Mouse (Mus musculus) stomach, postnatal 0 days (tissue): ENCODE data around the gene Prkca. TPM values are rescaled to one million over a fixed set of nuclear protein-coding genes. Genes with fewer than 3 reads are reported as not detected.

ENCODE experiments used
- ATAC-seq: fragments of 200-750 bp; cut with Nextera tagmentation; 2 replicates; pipeline ENCODE4 v1.8.0; 2017; ENCODE audit not compliant: low FRiP score, low TSS enrichment
- DNase-seq: peaks from one replicate; pipeline ENCODE4 v3.0.0-alpha.2; 2016; ENCODE audit warnings: low spot score
- H3K27ac ChIP-seq: fragments of 300-500 bp; sonication (generic); replicated peaks from 2 replicates; pipeline ENCODE4 v1.5.1; 2014; ENCODE audit warnings: mild to moderate bottlenecking, control low read depth
- H3K27me3 ChIP-seq: fragments of 300-500 bp; sonication (generic); 2 replicates; pipeline ENCODE4 v1.6.1; 2014; ENCODE audit warnings: low read length; ENCODE audit not compliant: control insufficient read depth, insufficient read depth
- H3K36me3 ChIP-seq: fragments of 300-500 bp; sonication (generic); 2 replicates; pipeline ENCODE4 v1.6.1; 2014; ENCODE audit warnings: low read length, mixed read lengths; ENCODE audit not compliant: control insufficient read depth, insufficient read depth
- H3K4me1 ChIP-seq: fragments of 300-500 bp; sonication (generic); replicated peaks from 2 replicates; pipeline ENCODE4 v1.6.1; 2014; ENCODE audit warnings: antibody characterized with exemption; ENCODE audit not compliant: control insufficient read depth, insufficient read depth
- H3K4me2 ChIP-seq: fragments of 300-500 bp; sonication (generic); replicated peaks from 2 replicates; pipeline ENCODE4 v1.6.1; 2014; ENCODE audit warnings: low read depth, mild to moderate bottlenecking, control low read depth, moderate library complexity
- H3K4me3 ChIP-seq: fragments of 300-500 bp; sonication (generic); 2 replicates; pipeline ENCODE4 v1.5.1; 2014; ENCODE audit warnings: low read depth, low read length, control low read depth
- H3K9ac ChIP-seq: fragments of 300-500 bp; sonication (generic); 2 replicates; pipeline ENCODE4 v1.6.1; 2014; ENCODE audit warnings: mild to moderate bottlenecking, low read length, control low read depth, mixed read lengths
- H3K9me3 ChIP-seq: fragments of 300-500 bp; sonication (generic); 2 replicates; pipeline ENCODE4 v1.6.1; 2016; ENCODE audit warnings: low read length; ENCODE audit not compliant: control insufficient read depth
- CTCF ChIP-seq: IDR thresholded peaks from 2 replicates; pipeline ENCODE4 v1.5.1; 2016; ENCODE audit warnings: antibody characterized with exemption, low read depth, mild to moderate bottlenecking, moderate library complexity
- EP300 ChIP-seq: optimal IDR thresholded peaks from 2 replicates; pipeline ENCODE3; 2016; ENCODE audit warnings: antibody characterized with exemption
- WGBS: fragments of 180-500 bp; shearing (Covaris S2); extraction: QIAGEN DNeasy Blood & Tissue Kit; methylation state at CpG from one replicate; pipeline ENCODE4 v1.1.7; 2014; 5-methylcytosine and 5-hydroxymethylcytosine counted together
- polyA plus RNA-seq: library from polyadenylated mRNA; unstranded; fragments of >200 nt; fragmentation: Nextera tagmentation; extraction: Ambion mirVana; gene quantifications from 2 replicates; pipeline ENCODE4 v1.2.1, GENCODE M21; 2015

Gene Prkca
- polyA plus RNA-seq, 1 experiment from 2014 or later: 3.7 TPM

DNA sequence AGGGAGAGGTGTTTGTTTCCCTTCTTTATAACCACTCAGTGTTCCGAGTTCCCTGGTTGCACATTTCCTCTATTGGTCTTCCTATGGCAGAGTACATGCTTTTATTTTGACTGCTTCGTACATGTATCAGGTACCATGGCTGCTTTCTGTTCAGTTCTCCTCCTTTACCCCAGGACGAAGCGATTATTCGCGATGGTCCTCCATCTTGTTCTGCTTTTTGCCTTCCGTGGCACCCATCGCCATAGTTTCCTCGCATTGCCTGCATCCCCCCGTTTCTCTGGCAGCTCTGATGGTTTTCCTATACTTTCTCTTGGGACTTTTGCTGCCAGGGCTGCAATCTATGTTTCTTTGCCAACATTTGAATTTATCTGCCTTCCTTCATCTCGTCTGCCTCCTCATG, 314.4 kb downstream of the Prkca start:
- DNase-seq: no peak
- H3K4me3 ChIP-seq: no peak overlapping the region
- ATAC-seq: no peak
- no peaks in the 10 kb centered on the region for H3K9me3 ChIP-seq
- no peaks in the 10 kb centered on the region for H3K27me3 ChIP-seq
- H3K9ac ChIP-seq: no peak overlapping the region
- no peak overlapping the region for H3K4me2 ChIP-seq
- WGBS: 92% methylated on average over 11 of the region's 11 CpGs
- H3K4me1 ChIP-seq: no peaks in the 10 kb centered on the region
- TF ChIP-seq CTCF (no peak), EP300 (no peak)
- no peaks in the 10 kb centered on the region for H3K36me3 ChIP-seq
- no peak overlapping the region for H3K27ac ChIP-seq

- no peak for TF ChIP-seq CTCF
- TF ChIP-seq EP300: no peak
- H3K4me2 ChIP-seq: no peak overlapping the region
- WGBS: 55% methylated on average over 12 of the region's 12 CpGs
- no peaks in the 10 kb centered on the region for H3K36me3 ChIP-seq
- H3K9me3 ChIP-seq: no peaks in the 10 kb centered on the region
- no peak overlapping the region for H3K4me3 ChIP-seq
- DNase-seq (no peak), ATAC-seq (no peak)
- no peak overlapping the region for H3K9ac ChIP-seq
- no peaks in the 10 kb centered on the region for H3K27me3 ChIP-seq
- no peaks in the 10 kb centered on the region for H3K4me1 ChIP-seq
- H3K27ac ChIP-seq: no peak overlapping the region
Observed at GRCm38 (mm10) chr11:108028398-108028797, 315.3 kb downstream of the Prkca start.

DNA sequence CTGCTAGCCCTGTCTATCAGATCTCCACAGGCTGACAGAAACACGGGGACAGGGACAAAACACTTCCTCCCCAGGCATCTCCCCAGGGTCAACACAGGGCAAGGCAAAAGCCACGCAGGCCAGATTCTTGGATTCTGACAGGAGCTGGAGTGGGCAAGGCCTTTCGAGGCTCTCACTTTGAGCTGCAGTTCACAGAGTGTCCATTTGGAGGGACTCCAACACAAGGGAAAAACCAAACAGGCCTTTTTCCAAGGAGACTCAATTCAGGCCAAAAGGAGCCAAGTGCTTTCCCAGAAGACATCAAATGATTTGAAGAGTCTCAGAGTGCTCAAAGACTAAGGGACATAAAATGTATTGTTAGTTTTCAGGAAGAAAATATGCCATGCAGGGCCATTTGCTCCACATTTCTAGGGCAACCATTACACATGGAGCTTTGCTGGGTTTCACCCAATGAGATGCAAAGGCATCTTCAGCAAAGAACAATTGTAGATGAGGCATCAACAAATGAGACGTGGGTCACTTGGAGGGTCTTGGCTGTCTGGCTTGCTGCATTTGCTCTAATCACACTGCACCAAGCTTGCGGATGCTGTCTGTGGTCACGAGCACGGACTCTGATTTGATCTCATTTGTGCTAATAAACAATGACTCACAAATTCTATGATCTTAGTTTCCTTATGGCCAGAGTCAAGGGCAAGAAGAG, 317.9 kb downstream of the Prkca start:
- no peak overlapping the region for H3K4me3 ChIP-seq
- no peak overlapping the region for H3K27ac ChIP-seq
- no peaks in the 10 kb centered on the region for H3K36me3 ChIP-seq
- DNase-seq (peak; percentile 44), ATAC-seq (peak; percentile 30; the same call in 1 of the 2 replicates)
- H3K9me3 ChIP-seq: no peaks in the 10 kb centered on the region
- TF ChIP-seq CTCF: peak; percentile 83
- TF ChIP-seq EP300: no peak
- no peak overlapping the region for H3K4me2 ChIP-seq
- H3K4me1 ChIP-seq: no peaks in the 10 kb centered on the region
- 45% methylated on average over 7 of the region's 7 CpGs for WGBS
- no peaks in the 10 kb centered on the region for H3K27me3 ChIP-seq
- no peak overlapping the region for H3K9ac ChIP-seq

- no peaks in the 10 kb centered on the region for H3K27me3 ChIP-seq
- TF ChIP-seq EP300 (no peak), CTCF (no peak)
- ATAC-seq (peak; percentile 19), DNase-seq (peak; percentile 28)
- 31% methylated on average over 14 of the region's 14 CpGs for WGBS
- no peak overlapping the region for H3K4me3 ChIP-seq
- H3K9ac ChIP-seq: no peak overlapping the region
- no peak overlapping the region for H3K27ac ChIP-seq
- no peaks in the 10 kb centered on the region for H3K4me1 ChIP-seq
- H3K9me3 ChIP-seq: no peaks in the 10 kb centered on the region
- H3K36me3 ChIP-seq: no peaks in the 10 kb centered on the region
- no peak overlapping the region for H3K4me2 ChIP-seq
Observed at GRCm38 (mm10) chr11:108023188-108023587, 320.5 kb downstream of the Prkca start.

- DNase-seq: no peak
- Histone ChIP-seq H3K27ac (no peak overlapping the region), H3K9me3 (no peaks in the 10 kb centered on the region), H3K4me3 (no peak overlapping the region), H3K9ac (no peak overlapping the region), H3K27me3 (no peaks in the 10 kb centered on the region), H3K4me1 (no peaks in the 10 kb centered on the region), H3K36me3 (no peaks in the 10 kb centered on the region), H3K4me2 (no peak overlapping the region)
- TF ChIP-seq CTCF (no peak), EP300 (no peak)
- no peak for ATAC-seq
- whole genome bisulfite sequencing: 65% methylated on average over 3 of the region's 3 CpGs
Observed at GRCm38 (mm10) chr11:108020889-108021288, 322.8 kb downstream of the Prkca start.

DNA sequence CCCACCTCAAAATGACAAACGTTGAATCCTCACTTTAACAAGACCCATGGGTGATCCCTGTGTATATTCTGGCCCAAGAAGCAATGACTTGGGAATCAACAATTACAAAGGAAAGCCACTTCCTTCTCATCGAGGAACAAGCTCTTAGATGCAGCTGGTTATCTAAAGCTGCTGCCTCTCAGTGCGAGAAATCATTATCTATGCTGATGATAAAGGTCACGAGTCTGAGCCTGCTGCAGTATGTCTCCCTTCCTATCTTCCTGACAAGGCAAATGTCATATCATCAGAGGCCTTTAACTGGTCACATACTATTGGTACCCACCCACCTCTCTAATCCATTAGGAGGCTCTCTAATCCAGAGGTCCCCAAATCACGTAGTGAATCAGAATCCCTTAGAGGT, 328.4 kb downstream of the Prkca start:
- Histone ChIP-seq H3K9ac (no peak overlapping the region), H3K4me3 (no peak overlapping the region), H3K9me3 (no peaks in the 10 kb centered on the region), H3K27ac (no peak overlapping the region), H3K4me2 (no peak overlapping the region), H3K36me3 (no peaks in the 10 kb centered on the region), H3K27me3 (no peaks in the 10 kb centered on the region), H3K4me1 (no peaks in the 10 kb centered on the region)
- 64% methylated on average over 5 of the region's 5 CpGs for WGBS
- TF ChIP-seq EP300 (no peak), CTCF (no peak)
- ATAC-seq (no peak), DNase-seq (no peak)
